Mouse (Mus musculus): Measurements from ENCODE around the gene Col5a2.

DNA sequence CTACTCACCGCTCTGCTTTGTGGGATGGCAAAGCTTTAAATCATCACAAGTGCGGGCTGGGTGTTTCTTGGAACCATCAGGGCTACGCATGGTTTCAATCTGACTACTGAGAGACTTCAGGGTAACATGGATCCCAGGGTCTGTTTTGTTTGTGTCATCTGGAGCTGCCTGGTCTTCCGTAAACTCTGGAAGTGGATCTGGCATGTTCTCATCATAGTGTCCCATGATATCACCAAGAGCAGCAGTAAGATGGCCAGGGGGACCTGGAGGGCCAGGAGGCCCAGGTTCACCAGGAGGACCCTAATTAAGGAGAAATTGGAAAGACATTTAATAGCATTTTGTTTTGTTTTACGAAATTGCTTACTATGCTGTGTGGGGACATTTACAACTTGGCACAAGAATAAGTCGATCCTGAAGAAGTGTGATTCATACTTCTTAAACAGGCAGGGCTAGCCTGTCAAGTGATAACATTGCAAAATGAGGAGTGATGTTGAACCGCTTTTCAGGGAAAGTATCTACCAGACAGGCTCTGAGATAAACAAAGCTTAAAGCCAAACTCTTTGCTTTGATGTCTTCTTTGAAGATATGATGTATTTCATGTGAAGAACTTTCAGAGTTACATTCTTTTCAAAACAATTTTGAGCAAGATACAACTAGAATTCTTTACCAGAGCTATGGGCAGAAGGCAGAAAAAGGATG is 122.9 kb downstream of the Col5a2 start:
- TF ChIP-seq POLR2A (IDR thresholded peaks at IDR 0.05; ENCODE audit: control insufficient read depth, low read depth, low read length) (no peak), CTCF (IDR thresholded peaks at IDR 0.05; ENCODE audit: control insufficient read depth, insufficient read depth, insufficient replicate concordance, low read depth, low read length) (no peak)

Data from testis, adult 2 months (tissue).